Mouse (Mus musculus) stomach, adult 2 months (tissue): Measurements from ENCODE around the gene Gm20767. TPM values are rescaled to one million over a fixed set of nuclear protein-coding genes. Genes with fewer than 3 reads are reported as not detected.

Source experiments
- polyA plus RNA-seq: library from polyadenylated mRNA; depleted of rRNA; stranded (reverse); fragments of >200 nt; gene quantifications from 2 replicates; pipeline ENCODE4 v1.2.3, GENCODE M21; 2012; rRNA removed

The Gm20767 gene
- polyA plus RNA-seq, result not detected in 2 replicates

DNA sequence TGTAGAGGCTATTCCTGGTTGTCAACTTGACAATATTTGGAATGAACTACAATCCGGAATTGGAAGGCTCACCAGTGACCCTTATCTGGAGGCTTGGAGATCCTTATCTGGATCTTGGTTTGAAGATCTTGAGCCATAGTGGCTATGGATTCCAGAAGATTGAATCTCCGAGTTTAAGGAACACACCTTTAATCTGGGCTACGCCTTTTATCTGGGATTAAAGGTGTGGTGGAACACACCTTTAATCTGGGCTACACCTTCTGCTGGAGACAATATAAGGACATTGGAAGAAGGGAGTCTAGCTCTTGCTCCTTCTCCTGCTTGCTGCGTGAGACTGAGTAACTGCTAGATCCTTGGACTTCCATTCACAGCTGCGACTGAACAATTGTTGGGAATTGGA lies at the start of gene Gm20767:
Gene Gm20767, plus strand, starts transcription at position 301 of the 400 bp plus-strand sequence.

DNA sequence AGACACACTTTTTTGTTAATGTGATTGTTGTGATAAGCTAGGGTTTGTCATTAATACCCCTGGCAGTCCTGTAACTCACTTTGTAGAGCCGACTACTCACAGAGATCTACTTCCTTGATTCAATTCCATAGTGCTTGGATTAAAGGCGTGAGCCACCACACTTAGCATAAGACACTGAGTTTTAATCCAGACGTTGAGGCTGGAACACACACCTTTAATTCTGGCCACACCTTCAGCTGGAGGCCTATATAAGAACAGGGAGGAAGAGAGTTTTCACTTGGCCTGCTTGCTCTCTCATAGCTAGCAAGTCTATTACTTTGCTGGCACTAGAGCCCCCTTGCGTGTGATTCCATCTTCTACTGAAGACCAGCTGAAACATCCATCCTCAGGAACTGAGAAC lies 32.1 kb downstream of the Gm20767 start, which contains the start of gene Gm21818:
Gene Gm21818, plus strand, starts transcription at position 301 of the 400 bp plus-strand sequence.

Other genes starting within 250 kb of the Gm20767 start
- not detected in 2 replicates for gene Tcstv1, start 245.5 kb upstream of the Gm20767 start, polyA plus RNA-seq
- gene Gm21761, start 211.0 kb upstream of the Gm20767 start, polyA plus RNA-seq, result not detected in 2 replicates
- gene B020031M17Rik, start 189.4 kb upstream of the Gm20767 start, polyA plus RNA-seq, result not detected in 2 replicates
- 0.29 TPM in 1 of 2 replicates, not detected in the other for gene Gm36079, start 113.2 kb upstream of the Gm20767 start, polyA plus RNA-seq
- gene Gm21188, start 88.1 kb upstream of the Gm20767 start, polyA plus RNA-seq, result 0.04 TPM in 2 replicates
- gene Gm21818, start 32.2 kb downstream of the Gm20767 start, polyA plus RNA-seq, result not detected in 2 replicates
- gene Gm21762, start 75.7 kb downstream of the Gm20767 start, polyA plus RNA-seq, result not detected in 2 replicates
- gene Gm21731, start 98.9 kb downstream of the Gm20767 start, polyA plus RNA-seq, result not detected in 2 replicates
- gene AF067061, start 122.9 kb downstream of the Gm20767 start, polyA plus RNA-seq, result not detected in 2 replicates
- gene BC147527, start 160.1 kb downstream of the Gm20767 start, polyA plus RNA-seq, result not detected in 2 replicates
- gene Tcstv3, start 176.6 kb downstream of the Gm20767 start, polyA plus RNA-seq, result not detected in 2 replicates